Comparison of ENCODE assay signal across 8 mouse cellular contexts in genomic region chr16:35981363-35981821, GRCm38 (mm10). TPM values are rescaled to one million over a fixed set of nuclear protein-coding genes. Genes with fewer than 3 reads are reported as not detected.
DNase-seq lines count a peak whose midpoint lies in the region; ATAC-seq and TF ChIP-seq lines count a peak whose summit lies in the region.

No protein-coding gene starts in this region.

- TF ChIP-seq POLR2A in ES-Bruce4 (IDR thresholded peaks at IDR 0.05; ENCODE audit: insufficient read depth, low read length): no peak
- TF ChIP-seq POLR2A in lung, adult 2 months (IDR thresholded peaks at IDR 0.05; ENCODE audit: borderline replicate concordance, extremely low read depth, low read depth, low read length): no peak

- no peak overlapping the region for H3K4me2 ChIP-seq in forebrain, embryonic 15.5 days (replicated peaks)

- H3K9ac ChIP-seq in ES-Bruce4 (ENCODE audit: low read depth, poor library complexity, severe bottlenecking): no peak overlapping the region
- H3K9ac ChIP-seq in forebrain, embryonic 15.5 days (replicated peaks): no peak overlapping the region

- no peaks in the 10 kb centered on the region for H3K9me3 ChIP-seq in ES-Bruce4 (replicated peaks; ENCODE audit: control insufficient read depth, insufficient read depth, low read length, poor library complexity, severe bottlenecking)
- peaks cover 3% of the 10 kb centered on the region for H3K9me3 ChIP-seq in forebrain, embryonic 15.5 days

- TF ChIP-seq EP300 in ES-Bruce4 (IDR thresholded peaks at IDR 0.05; ENCODE audit: insufficient read depth, low read depth, low read length): 0 out of 2 replicates have a peak, but pooled peaks have one; percentile 49

- peak; percentile 64 for ATAC-seq in cerebellum, adult (ENCODE audit: insufficient number of reproducible peaks, low FRiP score, low TSS enrichment)
- ATAC-seq in forebrain, embryonic 15.5 days (replicated peaks): 0 out of 2 replicates have a peak, but pooled peaks have one; percentile 27

- no peaks in the 10 kb centered on the region for H3K36me3 ChIP-seq in ES-Bruce4 (ENCODE audit: control insufficient read depth, insufficient read depth, low read length, poor library complexity, severe bottlenecking)
- no peaks in the 10 kb centered on the region for H3K36me3 ChIP-seq in forebrain, embryonic 15.5 days

- no peak overlapping the region for H3K4me3 ChIP-seq in ES-Bruce4 (ENCODE audit: low read depth, low read length)
- no peak overlapping the region for H3K4me3 ChIP-seq in forebrain, embryonic 15.5 days
- no peak overlapping the region for H3K4me3 ChIP-seq in layer of hippocampus, adult 2 months
- H3K4me3 ChIP-seq in lung, adult 2 months (replicated peaks; ENCODE audit: extremely low read depth, low read depth, low read length): no peak overlapping the region

- intact Hi-C loops in heart, postnatal 25 days (cut with DNase I): loop anchor here (5.0 kb wide), 1 partner anchor 44 kb away; the partner anchor contains the start of genes Dtx3l and Parp9

- H3K4me1 ChIP-seq in ES-Bruce4 (ENCODE audit: control insufficient read depth, insufficient read depth, low read length): no peaks in the 10 kb centered on the region
- H3K4me1 ChIP-seq in forebrain, embryonic 15.5 days: peaks cover 15% of the 10 kb centered on the region
- peaks cover 3% of the 10 kb centered on the region for H3K4me1 ChIP-seq in lung, adult 2 months (ENCODE audit: control insufficient read depth, insufficient read depth, low read length)

- no peak for TF ChIP-seq CTCF in ES-Bruce4 (IDR thresholded peaks at IDR 0.05; ENCODE audit: low read depth, low read length)
- TF ChIP-seq CTCF in layer of hippocampus, adult 2 months (conservative IDR thresholded peaks at IDR 0.05): no peak
- no peak for TF ChIP-seq CTCF in lung, adult 2 months (IDR thresholded peaks at IDR 0.05; ENCODE audit: insufficient read depth, low read length)

- peak; percentile 95 for DNase-seq in heart, postnatal 25 days (ENCODE audit: low spot score)
- peak; percentile 100 for DNase-seq in layer of hippocampus, adult 2 months (ENCODE audit: low spot score in 2 of 2)
- DNase-seq in lung, adult 2 months: peak; percentile 100
- peak; percentile 97 for DNase-seq in ovary, adult 18-20 months (ENCODE audit: low spot score)
- DNase-seq in thymus, postnatal 10 days (ENCODE audit: low spot score in 2 of 2): peak; percentile 100

- WGBS in forebrain, embryonic 15.5 days: 52% methylated on average over 19 of the region's 19 CpGs
- WGBS in lung, adult 2 months: 41% methylated on average over 19 of the region's 19 CpGs

- no peaks in the 10 kb centered on the region for H3K27me3 ChIP-seq in ES-Bruce4 (ENCODE audit: control insufficient read depth, insufficient read depth, low read length, poor library complexity, severe bottlenecking)
- no peaks in the 10 kb centered on the region for H3K27me3 ChIP-seq in forebrain, embryonic 15.5 days

- H3K27ac ChIP-seq in ES-Bruce4 (ENCODE audit: insufficient read depth, low read length): no peak overlapping the region
- H3K27ac ChIP-seq in forebrain, embryonic 15.5 days (replicated peaks): no peak overlapping the region
- H3K27ac ChIP-seq in layer of hippocampus, adult 2 months: no peak overlapping the region

RNA-seq across cellular contexts. Expression of gene Kpna1, which starts 2.8 kb away (rescaled TPM):
- polyA plus RNA-seq in ES-Bruce4 (2011; ENCODE audit: insufficient read depth, insufficient read length, low read depth, missing spikeins): 93.0 and 103 TPM in 2 replicates
- polyA plus RNA-seq in forebrain, embryonic 15.5 days (2015; fragmentation: Nextera tagmentation; extraction: Ambion mirVana): 75.2 and 76.2 TPM in 2 replicates
- 100 to 1,000 TPM; 112 TPM for total RNA-seq in heart, postnatal 25 days (2021)
- 100 to 1,000 TPM; 139 to 141 TPM for total RNA-seq in layer of hippocampus, adult 2 months (2021)
- 4.2 and 7.4 TPM in 2 replicates for polyA plus RNA-seq in lung, adult 2 months (2012; rRNA removed)

RNA-seq across cellular contexts. Expression of gene Dtx3l, which starts 42.4 kb away (rescaled TPM):
- 11.2 and 12.1 TPM in 2 replicates for polyA plus RNA-seq in ES-Bruce4 (2011; ENCODE audit: insufficient read depth, insufficient read length, low read depth, missing spikeins)
- polyA plus RNA-seq in forebrain, embryonic 15.5 days (2015; fragmentation: Nextera tagmentation; extraction: Ambion mirVana): 1.7 and 2.2 TPM in 2 replicates
- total RNA-seq in heart, postnatal 25 days (2021): 10 to 100 TPM in 1 of 2 experiments, 1 to 10 TPM in 1; 9.4 to 10.0 TPM
- 1 to 10 TPM; 4.8 TPM for total RNA-seq in layer of hippocampus, adult 2 months (2021)
- polyA plus RNA-seq in lung, adult 2 months (2012; rRNA removed): 5.9 and 7.8 TPM in 2 replicates

RNA-seq across cellular contexts. Expression of gene Parp9, which starts 43.1 kb away (rescaled TPM):
- 22.0 and 22.5 TPM in 2 replicates for polyA plus RNA-seq in ES-Bruce4 (2011; ENCODE audit: insufficient read depth, insufficient read length, low read depth, missing spikeins)
- polyA plus RNA-seq in forebrain, embryonic 15.5 days (2015; fragmentation: Nextera tagmentation; extraction: Ambion mirVana): 2.4 and 2.5 TPM in 2 replicates
- 10 to 100 TPM in 1 of 2 experiments, 1 to 10 TPM in 1; 9.9 to 11.5 TPM for total RNA-seq in heart, postnatal 25 days (2021)
- total RNA-seq in layer of hippocampus, adult 2 months (2021): 1 to 10 TPM; 3.1 to 3.6 TPM
- polyA plus RNA-seq in lung, adult 2 months (2012; rRNA removed): 5.9 and 8.2 TPM in 2 replicates

RNA-seq across cellular contexts. Expression of gene Wdr5b, which starts 59.6 kb away (rescaled TPM):
- 0.88 and 1.5 TPM in 2 replicates for polyA plus RNA-seq in ES-Bruce4 (2011; ENCODE audit: insufficient read depth, insufficient read length, low read depth, missing spikeins)
- 14.1 and 16.1 TPM in 2 replicates for polyA plus RNA-seq in forebrain, embryonic 15.5 days (2015; fragmentation: Nextera tagmentation; extraction: Ambion mirVana)
- 1 to 10 TPM; 2.6 to 2.9 TPM for total RNA-seq in heart, postnatal 25 days (2021)
- total RNA-seq in layer of hippocampus, adult 2 months (2021): 1 to 10 TPM; 5.5 to 5.8 TPM
- 1.2 and 2.5 TPM in 2 replicates for polyA plus RNA-seq in lung, adult 2 months (2012; rRNA removed)
